Mouse (Mus musculus) stomach, adult 2 months (tissue): ENCODE measurements around the gene Klhdc9. TPM values are rescaled to one million over a fixed set of nuclear protein-coding genes. Genes with fewer than 3 reads are reported as not detected.

ENCODE experiments used
- polyA plus RNA-seq: library from polyadenylated mRNA; depleted of rRNA; stranded (reverse); fragments of >200 nt; gene quantifications from 2 replicates; pipeline ENCODE4 v1.2.3, GENCODE M21; 2012; rRNA removed

Klhdc9 gene
- 0.18 and 0.57 TPM in 2 replicates for polyA plus RNA-seq

GRCm38 (mm10) chr1:171360656-171361055 is at the start of gene Klhdc9:
Klhdc9 (minus strand) TSS chr1:171360798.

GRCm38 (mm10) chr1:171388376-171389102 is 27.9 kb upstream of the Klhdc9 start, which contains the start of gene Arhgap30:
Arhgap30 (plus strand) TSS chr1:171388954.

DNA sequence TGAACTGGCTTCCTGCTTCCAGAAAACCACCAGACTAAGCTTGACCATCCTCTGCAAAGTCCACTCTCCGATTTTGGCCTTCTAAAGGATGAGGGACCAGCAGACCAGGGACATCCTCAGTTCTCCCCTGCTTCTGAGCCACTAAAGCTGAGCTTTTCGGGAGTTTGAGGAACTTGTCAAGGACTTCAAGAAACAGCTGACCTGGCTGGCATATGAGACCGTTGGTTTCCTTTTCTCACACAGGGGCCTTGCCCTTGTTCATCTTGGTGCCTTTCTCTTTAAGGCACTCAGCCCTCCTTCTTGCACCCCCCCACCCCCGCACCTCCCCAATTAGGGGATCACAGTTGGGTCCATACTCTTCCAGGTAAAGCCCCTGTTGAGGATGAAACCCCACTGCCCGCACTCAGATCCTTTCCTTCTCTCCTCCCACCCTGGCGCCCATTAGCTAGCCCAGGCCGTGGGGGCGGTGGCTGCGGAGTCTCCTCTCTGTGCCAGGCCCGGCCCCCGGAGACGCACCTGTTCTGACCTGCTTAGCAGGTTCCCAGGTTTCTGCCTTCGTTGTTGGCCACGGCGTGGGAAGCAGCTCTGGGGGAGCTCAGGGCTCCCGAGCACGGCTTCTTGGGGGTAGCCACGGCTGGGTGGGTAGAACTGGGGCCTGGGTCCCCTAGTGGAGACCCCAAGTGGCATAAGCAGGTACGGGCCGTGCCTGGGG is 9.4 kb upstream of the Klhdc9 start, which contains the start of gene Nectin4:
Gene Nectin4 (plus strand): TSS at position 255 of the 712 bp plus-strand sequence.

DNA sequence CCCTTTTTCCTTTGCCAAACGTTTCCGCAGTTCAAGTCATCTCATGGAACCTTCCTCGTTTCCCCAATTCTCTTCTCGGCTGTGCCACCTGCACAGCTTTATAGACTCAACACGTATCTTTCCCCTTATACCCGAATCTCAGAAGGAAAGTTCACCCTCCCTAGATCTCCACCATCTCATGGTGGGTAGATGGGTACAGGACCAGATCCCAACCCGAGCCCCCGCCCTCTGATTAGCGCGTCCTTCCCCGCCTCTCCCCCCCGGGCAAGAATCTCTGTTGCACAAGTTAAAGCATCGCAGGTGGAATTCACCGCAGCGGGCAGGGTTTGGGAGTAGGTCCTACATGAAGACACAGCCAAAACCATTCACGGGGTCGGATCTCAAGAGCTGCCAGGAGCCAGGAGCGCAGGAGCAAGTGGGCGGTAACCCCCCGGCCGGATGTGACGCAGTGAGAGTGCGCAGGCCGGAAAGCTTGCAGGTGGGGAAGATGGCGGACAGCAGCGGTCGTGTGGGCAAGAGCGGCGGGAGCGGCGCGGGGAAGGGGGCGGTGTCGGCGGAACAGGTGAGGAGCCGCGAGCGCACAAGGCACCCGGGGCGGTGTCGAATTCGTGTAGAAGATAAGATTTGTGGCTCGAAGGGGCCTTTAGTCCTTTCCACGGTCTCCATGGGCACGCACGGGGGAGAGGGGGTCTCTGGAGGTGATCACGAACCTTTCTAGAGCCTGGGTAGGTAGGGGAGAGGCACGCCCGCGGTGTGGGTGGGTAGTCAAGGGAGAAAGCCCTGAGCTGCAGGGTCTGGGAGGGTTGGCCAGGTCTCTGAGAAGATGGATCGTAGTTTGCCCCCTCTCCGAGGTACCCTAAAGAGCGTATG is 15.1 kb downstream of the Klhdc9 start, which contains the start of the genes Nit1 and Pfdn2:
Gene Nit1 (minus strand): TSS at position 422 of the 870 bp plus-strand sequence.
Gene Pfdn2 (plus strand): TSS at position 446 of the 870 bp plus-strand sequence.

DNA sequence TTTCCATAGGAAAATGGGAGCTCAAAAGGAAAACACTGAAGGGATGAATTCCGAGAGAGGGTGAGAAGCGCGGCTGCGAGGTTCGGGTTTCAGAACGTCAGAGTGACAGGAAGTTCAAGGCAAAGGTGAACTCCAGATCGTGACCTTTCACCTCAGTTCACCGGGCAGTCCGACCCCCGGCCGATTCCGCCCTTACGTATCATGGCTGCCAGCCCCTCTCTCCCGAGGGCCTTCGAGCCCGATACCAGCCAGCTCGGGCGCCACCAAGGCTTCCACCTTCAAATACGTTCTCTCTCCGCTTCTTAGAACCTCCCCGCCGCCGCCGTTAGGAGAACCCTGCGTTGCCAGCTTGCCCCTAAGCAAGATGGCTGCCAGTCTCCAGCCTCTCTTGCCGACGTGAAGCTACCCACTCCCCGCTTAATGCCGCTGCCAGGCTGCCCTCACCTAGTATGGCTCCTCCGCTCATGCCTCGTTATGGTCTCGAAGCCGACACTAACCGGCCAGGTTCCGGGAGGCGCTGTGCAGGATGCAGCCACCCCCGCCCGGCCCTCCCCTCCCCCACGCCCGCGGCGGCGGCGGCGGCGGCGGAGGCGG is 31.7 kb downstream of the Klhdc9 start, which contains the start of gene Dedd:
Gene Dedd (plus strand): TSS at position 307 of the 594 bp plus-strand sequence.

Other genes with a start within 250 kb of the Klhdc9 start
- gene Cfap126, start 246.9 kb downstream of the Klhdc9 start, polyA plus RNA-seq = 1.2 and 1.4 TPM in 2 replicates
- gene Sdhc, start 210.2 kb downstream of the Klhdc9 start, polyA plus RNA-seq = 87.8 and 99.3 TPM in 2 replicates
- 0.87 and 1.1 TPM in 2 replicates for gene Mpz, start 210.1 kb downstream of the Klhdc9 start, polyA plus RNA-seq
- gene Pcp4l1, start 164.5 kb downstream of the Klhdc9 start, polyA plus RNA-seq = 41.3 and 54.6 TPM in 2 replicates
- 0.04 and 0.11 TPM in 2 replicates for gene Nr1i3, start 146.8 kb downstream of the Klhdc9 start, polyA plus RNA-seq
- gene Tomm40l, start 138.3 kb downstream of the Klhdc9 start, polyA plus RNA-seq = 20.4 and 21.3 TPM in 2 replicates
- gene Apoa2, start 135.7 kb downstream of the Klhdc9 start, polyA plus RNA-seq = 0.42 and 1.5 TPM in 2 replicates
- 16.4 and 22.5 TPM in 2 replicates for gene Fcer1g, start 126.4 kb downstream of the Klhdc9 start, polyA plus RNA-seq
- 2.8 and 2.9 TPM in 2 replicates for gene Adamts4, start 110.4 kb downstream of the Klhdc9 start, polyA plus RNA-seq
- gene Ndufs2, start 109.4 kb downstream of the Klhdc9 start, polyA plus RNA-seq = 62.4 and 62.6 TPM in 2 replicates
- 40.4 and 47.1 TPM in 2 replicates for gene B4galt3, start 90.5 kb downstream of the Klhdc9 start, polyA plus RNA-seq
- 16.4 and 17.4 TPM in 2 replicates for gene Ppox, start 79.6 kb downstream of the Klhdc9 start, polyA plus RNA-seq
- gene Usp21, start 72.8 kb downstream of the Klhdc9 start, polyA plus RNA-seq = 19.0 and 19.2 TPM in 2 replicates
- 8.7 and 9.2 TPM in 2 replicates for gene Ufc1, start 65.8 kb downstream of the Klhdc9 start, polyA plus RNA-seq
- gene Dedd, start 31.7 kb downstream of the Klhdc9 start, polyA plus RNA-seq = 16.3 and 18.4 TPM in 2 replicates
- 39.2 and 41.0 TPM in 2 replicates for gene Nit1, start 15.2 kb downstream of the Klhdc9 start, polyA plus RNA-seq
- 1.2 and 1.9 TPM in 2 replicates for gene Pfdn2, start 15.1 kb downstream of the Klhdc9 start, polyA plus RNA-seq
- 10.8 and 11.6 TPM in 2 replicates for gene Nectin4, start 9.3 kb upstream of the Klhdc9 start, polyA plus RNA-seq
- gene Arhgap30, start 28.2 kb upstream of the Klhdc9 start, polyA plus RNA-seq = 1.1 and 1.5 TPM in 2 replicates
- 35.3 and 39.4 TPM in 2 replicates for gene Usf1, start 50.5 kb upstream of the Klhdc9 start, polyA plus RNA-seq
- gene Tstd1, start 58.1 kb upstream of the Klhdc9 start, polyA plus RNA-seq = 26.3 and 54.4 TPM in 2 replicates
- 43.0 and 50.4 TPM in 2 replicates for gene F11r, start 76.7 kb upstream of the Klhdc9 start, polyA plus RNA-seq
- gene Alyref2, start 142.7 kb upstream of the Klhdc9 start, polyA plus RNA-seq = 0.88 and 2.0 TPM in 2 replicates
- 2.5 and 36.8 TPM in 2 replicates for gene Itln1, start 174.5 kb upstream of the Klhdc9 start, polyA plus RNA-seq
- 0.10 TPM in 1 of 2 replicates, not detected in the other for gene Cd244a, start 198.4 kb upstream of the Klhdc9 start, polyA plus RNA-seq
- gene Ly9, start 246.6 kb upstream of the Klhdc9 start, polyA plus RNA-seq = 0.12 and 0.25 TPM in 2 replicates